Mouse (Mus musculus) intestine, embryonic 14.5 days (tissue): ENCODE results near the gene Hsf5. TPM values are rescaled to one million over a fixed set of nuclear protein-coding genes. Genes with fewer than 3 reads are reported as not detected.

Experiments
- polyA plus RNA-seq: library from polyadenylated mRNA; unstranded; fragments of >200 nt; fragmentation: Nextera tagmentation; extraction: Ambion mirVana; gene quantifications from 2 replicates; pipeline ENCODE4 v1.2.1, GENCODE M21; 2014

Hsf5 gene
- polyA plus RNA-seq, 1 experiment from 2014 or later, result 0.38 TPM

Other genes starting within 250 kb of the Hsf5 start
- gene Rad51c, start 212.2 kb upstream of the Hsf5 start, polyA plus RNA-seq, result 6.8 and 8.1 TPM in 2 replicates
- gene Tex14, start 212.1 kb upstream of the Hsf5 start, polyA plus RNA-seq, result 0.65 and 1.4 TPM in 2 replicates
- gene Gm11492, start 50.5 kb upstream of the Hsf5 start, polyA plus RNA-seq, result not detected in 2 replicates
- gene Sept4, start 48.3 kb upstream of the Hsf5 start, polyA plus RNA-seq, result 17.2 and 19.5 TPM in 2 replicates
- gene Mtmr4, start 25.0 kb upstream of the Hsf5 start, polyA plus RNA-seq, result 35.3 and 36.2 TPM in 2 replicates
- gene Rnf43, start 45.6 kb downstream of the Hsf5 start, polyA plus RNA-seq, result 18.9 and 22.2 TPM in 2 replicates
- gene Supt4a, start 120.4 kb downstream of the Hsf5 start, polyA plus RNA-seq, result 146 and 151 TPM in 2 replicates
- 2.5 and 3.7 TPM in 2 replicates for gene Tspoap1, start 143.4 kb downstream of the Hsf5 start, polyA plus RNA-seq
- gene Mpo, start 176.4 kb downstream of the Hsf5 start, polyA plus RNA-seq, result 1.7 TPM in 2 replicates
- gene Lpo, start 211.1 kb downstream of the Hsf5 start, polyA plus RNA-seq, result 0.08 TPM in 1 of 2 replicates, not detected in the other
- gene Mks1, start 236.1 kb downstream of the Hsf5 start, polyA plus RNA-seq, result 14.0 and 15.2 TPM in 2 replicates